Mouse (Mus musculus): ENCODE results near the gene Amigo2.

Gene Amigo2

DNA sequence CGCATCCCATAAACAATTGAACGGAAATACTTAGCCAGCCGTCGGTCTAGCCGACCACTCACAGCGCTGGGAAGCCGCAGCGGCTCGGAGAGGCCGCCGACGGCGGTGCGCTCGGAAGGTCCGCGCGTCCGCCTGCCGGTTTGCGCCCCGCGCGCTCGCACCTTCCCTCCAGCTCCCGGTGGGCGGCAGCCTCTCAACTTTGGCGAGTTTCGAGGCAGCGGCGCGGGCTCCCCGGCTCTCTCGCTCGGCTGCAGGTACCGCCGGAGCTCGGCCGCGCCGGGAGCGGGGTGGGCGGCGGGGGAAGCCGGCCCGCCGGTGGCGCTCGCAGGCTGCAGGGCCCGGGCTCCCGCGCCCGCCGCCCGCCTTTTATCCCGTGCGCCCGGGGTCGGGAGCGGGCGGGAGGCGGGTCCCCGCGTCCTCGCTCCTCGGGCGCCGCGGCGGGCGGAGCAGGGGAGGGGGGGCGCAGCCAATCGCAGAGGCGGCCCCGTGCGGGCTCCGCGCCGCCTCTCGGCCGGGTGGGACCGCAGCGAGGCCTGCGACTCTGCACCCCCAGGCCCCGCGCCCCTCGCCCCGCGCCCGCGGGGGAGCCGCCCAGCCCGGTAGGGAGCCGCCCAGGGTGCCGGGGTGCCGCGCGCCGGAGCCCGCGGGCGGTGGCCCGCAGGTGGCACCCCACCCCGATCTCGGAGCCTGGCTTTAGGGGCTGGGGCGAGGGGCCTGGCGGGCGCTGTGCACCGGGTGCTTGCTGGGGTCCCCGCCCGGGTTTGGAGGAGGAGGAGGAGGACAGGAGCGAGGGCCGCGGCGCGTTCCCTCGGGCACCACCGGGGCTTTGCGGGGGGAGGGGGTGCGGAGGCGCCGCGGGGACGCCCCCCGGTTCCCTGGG lies at the start of gene Amigo2, which contains the start of gene Pced1b:
Amigo2 (minus strand) TSS at position 377 of the 880 bp plus-strand sequence.
Pced1b (plus strand) TSS at position 197 of the 880 bp plus-strand sequence.
- peak; percentile 36 for DNase-seq (ENCODE audit: low spot score)

DNA sequence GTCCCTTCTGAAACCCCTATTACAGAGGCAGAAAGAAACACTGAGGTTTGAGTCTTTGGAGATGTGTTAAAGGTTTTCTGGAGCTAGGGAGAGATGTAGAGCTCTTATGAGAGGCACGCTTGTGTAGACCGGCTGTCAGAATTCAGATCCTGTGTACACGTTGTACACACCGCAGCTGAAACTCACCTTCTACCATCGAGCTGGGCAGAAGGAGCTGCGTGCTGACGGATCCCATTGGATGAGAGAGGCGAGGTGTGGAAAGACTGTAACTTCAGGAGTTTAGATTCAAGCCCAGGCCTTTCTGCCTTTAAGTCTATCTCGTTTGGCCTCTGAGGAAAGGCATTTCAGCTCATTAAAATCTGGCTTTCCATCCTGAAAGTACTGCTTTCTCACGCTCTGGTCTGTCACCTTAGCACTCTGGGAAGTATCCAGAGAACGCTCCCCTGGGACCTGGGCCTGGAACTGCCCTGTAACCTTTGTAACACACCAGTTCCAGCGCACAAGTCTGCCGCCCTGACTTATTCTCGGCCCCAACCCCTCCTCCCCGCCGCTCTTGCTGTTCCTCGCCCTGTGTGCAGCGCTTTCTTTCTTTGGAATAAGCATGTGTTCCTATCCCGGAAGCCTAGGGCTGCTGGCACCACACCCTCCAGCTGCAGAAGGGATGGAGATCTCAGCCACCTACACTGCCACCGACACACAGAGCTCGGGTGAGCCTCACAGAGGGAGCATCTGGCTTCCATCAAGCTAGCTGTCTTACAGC lies 44.4 kb upstream of the Amigo2 start:
- DNase-seq (ENCODE audit: low spot score) = no peak

DNA sequence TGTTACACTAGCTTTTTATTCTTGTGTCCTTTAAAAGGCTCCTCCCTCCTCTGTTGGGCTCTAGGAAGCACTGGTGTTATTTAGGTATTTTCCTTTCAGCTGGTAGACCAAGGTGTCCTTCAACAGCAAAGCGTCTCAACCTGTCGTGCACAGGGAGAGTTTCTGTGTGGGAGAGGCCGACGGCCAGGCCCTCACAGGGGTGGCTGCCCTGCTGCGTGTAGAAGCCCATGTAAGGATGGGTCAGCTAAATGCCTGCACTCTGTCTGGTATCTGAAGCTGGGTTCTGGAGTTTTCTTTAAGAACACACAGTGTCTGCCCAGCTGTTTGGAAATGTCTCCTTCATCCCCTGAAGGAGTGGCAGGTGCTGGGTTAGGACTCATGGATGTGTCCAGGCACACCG lies 43.3 kb upstream of the Amigo2 start:
- no peak for DNase-seq (ENCODE audit: low spot score)

DNA sequence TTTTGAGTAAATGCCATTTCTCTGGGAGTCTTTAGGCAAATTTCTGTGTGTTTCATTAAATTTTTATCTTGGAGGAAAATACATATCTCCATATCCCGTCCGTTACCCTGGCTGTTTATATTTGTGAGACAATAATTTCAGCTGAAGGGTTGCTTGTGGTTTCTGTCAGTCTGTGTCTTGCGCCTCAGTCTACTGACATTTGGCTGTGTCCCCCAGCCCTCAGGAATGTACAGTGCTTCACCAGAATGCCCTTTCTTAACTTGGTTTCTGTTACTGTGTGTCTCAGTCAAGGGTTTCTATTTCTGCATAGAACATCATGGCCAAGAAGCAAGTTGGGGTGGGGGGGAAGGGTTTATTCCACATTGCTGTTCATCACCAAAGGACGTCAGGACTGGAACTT lies 42.1 kb upstream of the Amigo2 start:
- DNase-seq (ENCODE audit: low spot score) = no peak

DNA sequence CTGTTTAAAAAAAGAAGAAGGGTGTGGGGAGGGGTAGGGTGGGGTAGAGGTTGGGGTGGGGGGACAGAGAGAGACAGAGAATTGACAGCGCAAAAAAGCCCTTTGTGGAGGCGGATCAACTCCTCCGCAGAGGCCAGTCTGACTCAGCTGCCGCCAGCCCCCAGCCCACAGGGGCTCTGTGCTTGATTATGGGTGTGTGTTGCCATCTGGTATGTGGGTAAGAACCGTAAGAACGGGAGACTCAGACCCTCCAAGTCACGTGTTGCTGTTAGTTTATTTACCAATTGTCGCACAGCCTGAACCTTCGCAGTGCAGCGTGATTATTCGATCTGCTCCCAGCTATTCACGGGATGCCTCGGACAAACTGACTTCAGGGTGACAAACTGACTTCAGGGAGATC lies 41.6 kb upstream of the Amigo2 start:
- DNase-seq (ENCODE audit: low spot score) = peak; percentile 27

DNA sequence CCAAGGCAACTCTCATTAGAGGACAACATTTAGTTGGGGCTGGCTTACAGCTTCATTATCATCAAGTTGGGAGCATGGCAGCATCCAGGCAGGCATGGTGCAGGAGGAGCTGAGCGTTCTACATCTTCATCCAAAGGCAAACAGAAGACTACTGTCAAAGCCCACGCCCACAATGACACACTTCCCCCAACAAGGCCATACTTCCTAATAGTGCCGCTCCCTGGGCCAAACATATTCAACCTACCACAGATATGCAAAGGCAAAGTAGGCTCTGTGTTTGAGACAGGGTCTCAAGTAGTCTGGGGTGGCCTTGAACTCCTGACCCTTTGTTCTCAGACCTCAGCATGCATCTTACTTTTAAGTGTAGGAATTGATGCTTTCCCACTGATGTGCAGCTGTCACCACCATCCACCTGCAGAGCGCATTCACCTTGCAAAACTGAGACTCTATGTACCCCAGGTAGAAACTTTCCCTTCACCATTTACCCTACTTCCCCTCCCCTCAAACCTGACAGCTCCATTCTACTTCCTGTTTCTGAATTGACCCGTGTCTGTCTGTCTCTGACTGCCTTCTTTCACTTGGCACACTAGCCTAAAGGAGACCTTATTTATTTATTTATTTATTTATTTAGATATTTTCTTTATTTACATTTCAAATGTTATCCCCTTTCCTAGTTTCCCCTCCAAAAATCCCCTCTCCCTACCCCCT lies 40.5 kb upstream of the Amigo2 start:
- no peak for DNase-seq (ENCODE audit: low spot score)

DNA sequence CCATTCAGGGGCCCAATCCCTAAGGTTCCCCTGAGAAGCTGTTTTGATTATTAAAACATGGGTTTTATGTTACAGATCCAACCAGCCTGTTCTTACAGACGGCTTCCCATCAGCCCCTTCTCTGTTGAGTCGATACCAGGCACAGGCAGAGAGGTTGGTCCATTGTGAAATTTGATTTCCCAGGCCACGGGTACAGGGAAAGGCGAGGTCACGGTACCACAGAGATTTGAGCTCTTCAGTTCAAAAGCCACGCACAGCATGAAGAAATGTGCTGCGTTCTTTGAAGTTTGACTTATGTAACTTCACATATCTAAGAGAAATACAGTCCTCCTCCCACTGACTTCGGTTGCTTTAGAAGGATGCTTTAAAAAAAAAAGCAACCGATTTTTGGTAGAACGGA lies 39.6 kb upstream of the Amigo2 start:
- DNase-seq (ENCODE audit: low spot score) = no peak

DNA sequence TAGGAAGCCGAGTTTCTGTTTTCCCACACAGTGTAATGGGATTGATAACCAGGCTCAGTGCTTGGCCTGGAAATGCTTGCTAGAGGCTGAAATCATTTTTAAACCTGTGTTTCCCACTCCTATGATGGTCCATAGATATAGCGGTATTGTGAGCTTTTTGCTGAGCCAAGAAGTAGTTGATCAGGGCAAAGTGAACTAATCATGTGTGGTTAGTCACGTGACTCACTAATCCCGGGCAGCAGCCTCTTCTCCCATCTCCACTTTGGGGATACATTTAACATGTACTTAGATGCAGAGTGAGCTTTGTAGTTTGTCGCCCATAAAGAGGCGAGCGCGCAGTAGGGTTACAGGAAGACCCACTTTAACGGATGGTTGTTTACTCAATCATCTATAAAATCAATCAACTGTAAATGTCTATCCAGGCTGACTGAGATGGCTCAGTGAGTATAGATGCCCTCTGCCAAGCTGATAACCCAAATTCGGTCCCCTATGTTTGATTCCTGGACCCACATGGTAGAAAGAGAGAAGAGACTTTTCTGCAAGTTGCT lies 38.7 kb upstream of the Amigo2 start:
- no peak for DNase-seq (ENCODE audit: low spot score)

DNA sequence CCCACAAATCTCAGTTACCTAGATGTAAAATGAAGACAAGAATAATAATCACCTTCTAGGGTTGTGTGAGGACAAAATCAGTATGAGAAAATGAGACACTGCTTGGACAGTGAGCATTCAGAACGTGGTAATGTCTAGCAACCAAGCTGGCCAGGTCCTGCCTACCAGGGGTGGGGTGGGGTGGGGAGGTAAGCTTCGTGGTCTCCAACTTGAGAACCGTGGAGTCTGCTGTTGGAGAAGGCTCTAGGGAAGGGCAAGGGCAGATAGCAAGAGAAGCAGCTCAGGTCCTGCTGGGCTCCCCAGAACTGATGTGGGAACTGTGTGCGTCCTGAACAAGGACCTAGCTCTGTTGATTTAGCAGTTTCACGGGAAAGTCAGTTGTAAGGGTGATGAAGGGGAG lies 37.1 kb upstream of the Amigo2 start:
- DNase-seq (ENCODE audit: low spot score) = no peak

DNA sequence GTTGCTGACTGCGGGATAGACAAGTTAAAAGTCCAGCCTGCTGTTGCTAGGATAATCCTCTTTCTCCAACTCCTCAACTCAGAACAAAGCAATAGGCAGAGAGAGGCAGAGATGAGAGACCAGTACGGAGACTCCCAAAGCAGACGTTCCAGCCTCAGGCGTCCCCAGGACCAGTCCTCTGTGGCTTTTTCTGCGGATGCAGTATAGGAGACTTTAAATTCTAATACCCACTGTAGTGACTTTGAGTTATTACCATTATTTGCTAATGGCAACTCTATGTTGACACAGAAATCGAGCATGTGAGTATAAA lies 35.4 kb upstream of the Amigo2 start:
- DNase-seq (ENCODE audit: low spot score) = no peak

DNA sequence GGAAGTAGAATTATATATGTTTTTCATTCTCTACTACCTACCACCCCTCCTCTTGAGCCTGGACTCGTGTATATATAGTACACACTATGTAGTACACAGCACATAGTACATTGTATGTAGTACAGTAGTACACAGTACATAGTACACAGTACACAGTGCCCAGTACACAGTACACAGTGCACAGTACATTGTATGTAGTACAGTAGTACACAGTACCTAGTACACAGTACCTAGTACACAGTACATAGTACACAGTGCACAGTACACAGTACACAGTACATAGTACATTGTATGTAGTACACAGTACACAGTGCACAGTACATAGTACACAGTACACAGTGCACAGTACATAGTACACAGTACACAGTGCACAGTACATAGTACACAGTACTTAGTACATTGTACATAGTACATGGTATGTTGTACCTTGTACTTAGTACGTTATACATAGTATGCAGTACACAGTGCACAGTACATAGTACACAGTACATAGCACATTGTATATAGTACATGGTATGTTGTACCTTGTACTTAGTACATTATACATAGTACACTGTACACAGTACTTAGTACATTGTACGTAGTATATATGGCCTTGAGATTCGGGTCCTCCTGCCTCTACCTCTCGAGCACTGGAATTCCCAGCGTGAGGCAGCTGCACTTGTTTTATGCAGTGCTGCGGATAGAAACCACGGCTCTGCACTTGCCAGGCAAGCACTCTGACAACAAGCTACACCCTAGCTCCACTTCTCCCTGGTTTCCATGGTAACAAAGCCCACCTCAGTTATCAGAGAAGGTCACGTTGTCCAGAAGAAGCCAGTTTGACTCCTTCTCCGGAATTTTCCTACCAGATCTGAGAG lies 34.9 kb upstream of the Amigo2 start:
- DNase-seq (ENCODE audit: low spot score) = no peak

DNA sequence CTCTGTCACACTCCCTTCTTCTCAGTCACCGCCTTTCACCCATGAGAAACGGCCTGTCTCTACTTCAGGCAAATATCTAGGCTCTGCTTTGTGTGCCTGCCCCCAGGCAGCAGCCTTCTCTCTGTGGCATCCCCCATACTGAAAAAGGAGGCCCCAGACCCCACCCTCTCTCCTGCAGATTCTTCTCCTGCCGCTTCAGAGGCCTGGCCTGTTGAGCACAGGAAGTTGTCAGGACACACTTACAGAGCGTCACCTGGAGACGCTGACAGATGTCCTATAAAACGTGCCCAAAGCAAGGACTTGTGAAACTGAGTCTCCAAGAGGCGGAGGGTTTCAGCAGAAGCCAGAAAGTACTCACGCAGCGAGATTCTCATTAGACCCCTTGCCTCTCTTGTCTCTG lies 33.7 kb upstream of the Amigo2 start:
- DNase-seq (ENCODE audit: low spot score) = no peak

DNA sequence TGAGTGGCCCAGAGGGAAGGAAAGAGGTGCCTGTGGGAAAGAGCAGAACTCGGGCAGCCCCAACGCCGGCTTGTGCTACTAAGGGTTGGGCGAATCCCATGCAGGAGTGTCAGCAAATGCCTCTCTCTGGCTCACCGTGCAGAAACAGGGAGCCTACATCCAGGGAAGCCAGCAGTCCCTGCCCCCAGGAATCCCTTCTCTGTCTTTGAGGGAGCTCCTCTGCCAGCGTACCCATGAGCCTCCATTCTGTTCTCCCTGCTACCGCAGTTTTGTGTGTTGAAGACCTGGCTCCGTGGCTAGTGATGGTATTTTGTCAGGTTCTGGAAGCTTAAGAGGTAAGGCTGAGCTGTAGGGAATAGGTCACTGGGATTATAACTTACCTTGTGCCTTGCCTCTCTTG lies 33.0 kb upstream of the Amigo2 start:
- DNase-seq (ENCODE audit: low spot score) = no peak

DNA sequence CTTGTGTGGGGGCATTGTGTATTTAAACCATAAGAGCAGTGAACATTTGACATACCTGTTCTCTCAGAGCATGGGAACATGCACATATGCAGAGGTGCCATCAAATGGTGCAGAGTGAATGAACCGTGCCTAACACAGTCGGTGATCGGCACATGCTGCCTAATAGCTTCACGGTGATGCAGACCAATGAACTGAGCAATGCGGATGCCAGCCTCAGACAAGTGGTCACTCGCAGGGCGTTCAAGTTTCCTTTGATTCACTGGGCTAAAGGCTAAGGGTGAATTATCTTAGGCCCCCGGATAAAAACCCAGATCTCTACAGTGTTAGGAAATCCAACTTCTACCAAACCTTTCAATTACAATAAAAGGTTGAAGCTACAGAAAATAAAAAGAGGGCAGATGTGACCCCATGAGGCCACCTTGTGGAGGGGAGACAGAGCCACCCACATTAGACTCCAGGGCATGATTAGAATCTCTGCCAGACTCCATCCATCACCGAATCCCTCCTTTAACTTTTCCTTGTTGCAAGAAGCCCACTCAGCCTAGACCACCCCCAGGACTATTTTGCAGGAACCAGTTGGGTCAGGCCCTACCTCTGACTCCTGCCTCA lies 31.4 kb upstream of the Amigo2 start:
- no peak for DNase-seq (ENCODE audit: low spot score)

DNA sequence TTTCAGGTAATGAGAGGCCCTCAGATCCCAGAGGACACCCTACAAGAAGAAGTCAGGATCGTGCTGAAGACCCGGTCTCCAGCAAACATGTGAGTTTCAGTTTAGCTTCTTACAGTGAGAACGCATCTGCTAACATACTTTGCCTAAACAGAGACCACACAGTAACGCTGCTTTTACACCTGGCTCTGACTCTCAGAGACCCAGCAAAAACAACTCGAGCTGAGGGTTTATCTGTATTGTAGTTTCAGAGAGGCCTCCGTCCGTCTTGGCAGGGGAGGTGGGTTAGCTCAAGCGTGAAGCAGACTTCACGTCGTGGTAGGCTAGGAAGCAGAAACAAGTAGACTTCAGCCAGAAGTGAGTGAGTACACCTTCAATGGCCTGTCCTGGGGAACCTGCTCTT lies 30.2 kb upstream of the Amigo2 start:
- no peak for DNase-seq (ENCODE audit: low spot score)

DNA sequence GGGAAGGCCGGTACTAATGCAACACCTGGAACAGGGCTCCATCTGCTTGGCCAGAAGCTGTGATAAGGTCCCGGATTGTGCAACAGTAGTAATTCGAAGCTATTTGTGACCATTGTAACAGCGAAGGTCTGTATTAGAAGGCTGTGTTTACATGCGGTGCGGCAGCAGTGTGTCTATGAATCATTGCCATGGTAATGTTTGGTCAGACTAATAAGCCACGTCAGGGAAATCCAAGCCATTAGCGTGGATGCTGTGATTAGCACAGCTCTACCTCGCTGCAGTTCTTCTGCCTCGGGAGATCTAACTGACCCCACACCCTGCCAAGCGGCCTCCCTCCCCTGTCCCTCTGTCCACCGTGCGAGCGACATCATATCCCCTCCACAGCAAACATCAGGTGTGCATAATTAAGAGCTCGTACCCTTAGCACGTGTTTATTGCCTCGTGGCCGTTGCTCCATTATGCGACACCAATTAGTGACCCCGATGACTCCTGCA lies 29.6 kb upstream of the Amigo2 start:
- no peak for DNase-seq (ENCODE audit: low spot score)

DNA sequence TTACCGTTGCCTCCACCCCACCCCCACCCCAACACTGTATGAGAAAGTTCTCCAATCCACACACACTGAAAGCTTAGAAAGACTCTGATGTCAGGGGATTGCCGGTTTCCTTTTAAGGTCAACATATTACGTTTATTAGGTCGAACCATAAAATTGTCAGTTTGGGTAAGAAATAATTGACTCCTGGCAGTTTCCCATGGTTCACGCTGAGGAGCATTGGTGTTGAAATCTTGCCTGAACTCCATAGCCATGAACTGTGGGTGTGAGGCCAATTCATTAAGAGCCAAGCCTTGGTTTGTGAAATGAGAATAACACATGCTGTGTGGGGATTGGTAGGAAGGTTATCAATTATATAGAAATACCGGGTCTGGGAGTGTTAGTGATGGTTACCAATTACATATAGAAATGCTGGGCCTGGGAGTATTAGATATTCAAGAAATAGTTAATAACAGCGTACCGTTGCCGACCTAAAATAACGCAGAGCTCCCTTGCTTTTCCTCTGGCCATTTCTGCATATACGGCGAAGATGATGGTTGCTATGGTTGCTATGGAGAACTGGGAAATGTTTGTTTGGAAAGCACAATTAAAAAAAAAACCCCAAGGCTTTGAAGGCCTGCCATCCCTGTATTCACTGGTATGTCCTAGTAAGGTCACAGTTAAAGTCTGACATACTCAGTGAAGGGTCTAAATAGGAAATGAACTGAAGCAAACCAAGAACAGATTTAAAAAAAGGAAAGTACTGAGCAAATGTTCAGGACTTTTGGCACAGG lies 28.7 kb upstream of the Amigo2 start:
- DNase-seq (ENCODE audit: low spot score) = no peak

DNA sequence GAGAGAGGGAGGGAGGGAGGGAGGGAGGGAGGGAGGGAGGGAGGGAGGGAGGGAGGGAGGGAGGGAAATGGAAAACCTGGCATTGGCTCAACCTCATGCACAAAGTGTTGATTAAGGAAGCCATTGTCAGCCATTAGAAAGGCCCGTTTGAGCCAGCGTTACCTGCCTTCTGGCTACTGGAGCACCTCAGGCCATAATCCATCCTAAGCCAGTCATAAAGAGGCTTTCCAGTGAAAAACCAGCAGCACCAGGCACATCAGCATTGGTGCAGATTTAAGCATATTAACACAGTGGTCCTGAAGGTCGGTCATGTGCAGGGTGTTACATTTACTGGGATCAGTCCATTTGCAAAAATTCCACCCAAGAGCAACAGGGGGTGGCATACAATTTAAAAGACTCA lies 25.7 kb upstream of the Amigo2 start:
- no peak for DNase-seq (ENCODE audit: low spot score)

DNA sequence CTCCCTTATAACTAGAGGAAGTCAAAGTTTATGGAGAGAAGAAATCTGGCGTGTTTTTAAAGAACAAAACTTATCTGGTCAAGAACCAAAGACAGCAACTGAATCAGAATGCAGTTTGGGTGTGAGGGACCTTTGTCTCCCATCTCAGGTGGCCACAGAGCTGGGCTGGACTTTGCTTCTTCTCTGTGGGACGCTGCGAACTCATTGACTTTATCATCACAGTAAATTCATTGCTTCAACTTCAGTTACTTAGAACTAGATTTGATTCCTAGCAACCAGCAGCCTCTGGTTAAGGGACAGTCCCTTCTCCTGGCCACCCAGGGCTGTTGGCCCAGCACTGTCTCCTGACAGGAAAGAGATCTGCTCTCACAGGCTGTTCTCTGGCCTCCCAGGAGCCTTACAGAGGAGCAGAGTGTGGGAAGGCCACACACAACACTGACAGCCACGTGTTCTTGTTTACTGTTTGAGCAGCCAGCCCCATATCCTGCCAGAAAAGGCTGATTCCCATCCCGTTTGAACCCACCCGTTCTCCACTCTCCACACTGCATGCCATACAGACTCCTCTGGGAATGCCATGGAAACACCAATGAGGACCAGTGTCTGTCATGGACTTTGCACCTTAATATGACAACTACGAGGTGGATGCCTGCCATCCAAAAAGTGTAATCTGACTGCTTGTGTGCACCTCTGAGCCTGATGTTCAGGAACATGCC lies 25.1 kb upstream of the Amigo2 start:
- no peak for DNase-seq (ENCODE audit: low spot score)

All from layer of hippocampus, adult 11-12 months (tissue).